Mouse (Mus musculus): ENCODE data around the gene Tmprss9.

GRCm38 (mm10) chr10:80842334-80842733, 29.3 kb upstream of the Tmprss9 start:
- TF ChIP-seq CTCF (IDR thresholded peaks at IDR 0.05; ENCODE audit: borderline replicate concordance, insufficient read depth, low read length) (no peak), POLR2A (IDR thresholded peaks at IDR 0.05; ENCODE audit: low read depth, low read length) (no peak)

Measured in embryonic fibroblast, embryonic 13.5 days (primary cell).